Mouse (Mus musculus) small intestine, adult 2 months (tissue): ENCODE data around the gene Smpdl3b.

Experiments used
- CTCF ChIP-seq: fragments of 200-500 bp; IDR thresholded peaks from 2 replicates; pipeline ENCODE4 v1.5.1; 2012; ENCODE audit warnings: low read depth, mild to moderate bottlenecking, control low read depth, inconsistent platforms, low read length, moderate library complexity, mixed read lengths; ENCODE audit not compliant: insufficient replicate concordance, insufficient read length; ENCODE audit errors: extremely low read depth
- POLR2A ChIP-seq: fragments of 200-500 bp; IDR thresholded peaks from 2 replicates; pipeline ENCODE4 v1.6.1; 2012; ENCODE audit warnings: low read depth, mild to moderate bottlenecking, control low read depth, inconsistent platforms, low read length, moderate library complexity

- TF ChIP-seq POLR2A (no peak), CTCF (no peak)
These were observed 21.6 kb upstream of the Smpdl3b start for GRCm38 (mm10) chr4:132778562-132779201.
